Mouse (Mus musculus) limb, embryonic 15.5 days (tissue): ENCODE results near the gene Pdap1. TPM values are rescaled to one million over a fixed set of nuclear protein-coding genes. Genes with fewer than 3 reads are reported as not detected.

ENCODE experiments used
- ATAC-seq: fragments of 200-750 bp; cut with Nextera tagmentation; 2 replicates; pipeline ENCODE4 v1.8.0; 2017; ENCODE audit warnings: low read depth, moderate TSS enrichment; ENCODE audit not compliant: insufficient number of reproducible peaks, low FRiP score, low TSS enrichment
- H3K27ac ChIP-seq: fragments of 300-500 bp; sonication (generic); 2 replicates; pipeline ENCODE4 v1.5.1; 2015; ENCODE audit warnings: moderate library complexity, mild to moderate bottlenecking, inconsistent platforms
- H3K27me3 ChIP-seq: fragments of 300-500 bp; sonication (generic); 2 replicates; pipeline ENCODE4 v1.6.1; 2015; ENCODE audit warnings: inconsistent platforms
- H3K36me3 ChIP-seq: fragments of 300-500 bp; sonication (generic); 2 replicates; pipeline ENCODE4 v1.6.1; 2015; ENCODE audit warnings: inconsistent platforms
- H3K4me1 ChIP-seq: fragments of 300-500 bp; sonication (generic); 2 replicates; pipeline ENCODE4 v1.6.1; 2015; ENCODE audit warnings: inconsistent platforms
- H3K4me2 ChIP-seq: fragments of 300-500 bp; sonication (generic); 2 replicates; pipeline ENCODE4 v1.6.1; 2015; ENCODE audit warnings: mild to moderate bottlenecking, inconsistent platforms
- H3K4me3 ChIP-seq: fragments of 300-500 bp; sonication (generic); 2 replicates; pipeline ENCODE4 v1.5.1; 2015; ENCODE audit warnings: mild to moderate bottlenecking, inconsistent platforms
- H3K9ac ChIP-seq: fragments of 300-500 bp; sonication (generic); 2 replicates; pipeline ENCODE4 v1.6.1; 2015; ENCODE audit warnings: inconsistent platforms
- H3K9me3 ChIP-seq: fragments of 300-500 bp; sonication (generic); 2 replicates; pipeline ENCODE4 v1.6.1; 2016; ENCODE audit warnings: inconsistent platforms
- WGBS: fragments of 180-500 bp; shearing (Covaris S2); methylation state at CpG from one replicate; pipeline ENCODE4 v1.1.7; 2015; 5-methylcytosine and 5-hydroxymethylcytosine counted together
- polyA plus RNA-seq: library from polyadenylated mRNA; unstranded; fragments of >200 nt; fragmentation: Nextera tagmentation; extraction: Ambion mirVana; gene quantifications from 2 replicates; pipeline ENCODE4 v1.2.1, GENCODE M21; 2015

Gene Pdap1
- polyA plus RNA-seq, 1 experiment from 2014 or later = 95.1 TPM

DNA sequence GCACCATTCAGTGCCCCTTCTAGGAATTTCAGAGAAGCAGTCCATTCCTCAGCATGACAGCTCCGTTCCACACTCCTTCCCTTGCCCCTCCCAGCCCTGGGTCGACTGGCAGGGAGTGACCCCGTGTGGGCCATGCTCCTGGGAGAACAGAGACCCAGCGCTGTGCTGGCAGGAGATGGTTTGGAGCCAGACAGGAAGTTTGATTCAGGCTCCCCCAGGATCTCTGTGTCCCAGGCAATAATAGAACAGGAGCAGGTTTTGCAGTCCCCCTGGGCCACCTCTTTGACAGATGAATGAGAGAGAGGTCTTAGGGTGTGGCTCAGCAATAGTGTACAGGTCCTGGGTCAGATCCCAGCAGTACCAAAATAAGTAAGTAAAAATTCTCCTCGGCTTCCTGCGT, 22.0 kb downstream of the Pdap1 start:
- H3K27ac ChIP-seq = no peak overlapping the region
- no peaks in the 10 kb centered on the region for H3K9me3 ChIP-seq
- H3K4me2 ChIP-seq = no peak overlapping the region
- peaks cover 61% of the 10 kb centered on the region for H3K4me1 ChIP-seq
- no peak for ATAC-seq
- no peaks in the 10 kb centered on the region for H3K27me3 ChIP-seq
- H3K36me3 ChIP-seq = peaks cover 16% of the 10 kb centered on the region
- no peak overlapping the region for H3K4me3 ChIP-seq
- WGBS = 53% methylated on average over 6 of the region's 6 CpGs
- no peak overlapping the region for H3K9ac ChIP-seq

DNA sequence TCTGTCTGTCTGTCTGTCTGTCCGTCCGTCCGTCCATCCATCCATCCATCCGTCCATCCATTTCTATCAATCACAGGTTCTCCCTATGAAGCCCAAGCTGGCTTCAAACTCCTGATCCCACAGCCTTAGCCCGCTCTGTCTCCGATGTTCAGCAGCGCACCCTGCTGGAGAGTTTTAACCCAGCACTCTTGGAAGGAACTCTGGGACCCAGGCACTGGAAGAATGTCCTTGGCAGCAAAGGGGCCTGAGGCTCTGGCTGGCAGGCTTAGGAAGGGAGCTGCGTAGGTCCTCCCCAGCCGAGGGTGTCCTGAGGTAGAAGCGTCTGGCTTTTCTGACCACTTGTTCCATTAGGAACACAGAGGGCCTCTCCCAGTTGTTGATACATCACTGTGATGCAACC, 23.1 kb downstream of the Pdap1 start:
- Histone ChIP-seq H3K27me3 (no peaks in the 10 kb centered on the region), H3K27ac (peak overlapping the region; percentile 88), H3K9ac (no peak overlapping the region), H3K9me3 (no peaks in the 10 kb centered on the region), H3K4me2 (peak overlapping the region; percentile 73), H3K36me3 (peaks cover 5% of the 10 kb centered on the region), H3K4me3 (peak overlapping the region; percentile 66; the same call in 1 of the 2 replicates), H3K4me1 (peaks cover 61% of the 10 kb centered on the region)
- ATAC-seq = peak; percentile 32; the same call in 1 of the 2 replicates
- 39% methylated on average over 10 of the region's 10 CpGs for WGBS

DNA sequence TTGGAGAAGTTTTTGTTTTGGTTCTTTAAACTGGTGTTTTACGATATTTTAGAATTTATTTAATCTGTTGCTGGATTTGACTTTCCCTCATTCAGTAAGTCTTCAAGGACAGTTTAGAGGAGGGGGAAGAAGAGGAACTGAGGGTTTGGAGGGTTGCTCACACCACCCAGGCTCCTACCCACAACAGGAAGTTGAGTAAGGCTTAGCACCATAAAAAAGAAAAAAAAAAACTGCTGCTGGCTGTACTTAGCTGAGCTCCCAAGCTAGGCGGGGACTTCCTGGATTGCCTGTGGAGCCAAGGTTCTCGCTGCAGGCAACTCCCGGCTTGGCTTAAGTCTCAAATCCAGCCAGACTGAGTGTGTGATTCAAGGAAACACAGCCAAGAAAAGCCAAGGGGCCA, 23.7 kb downstream of the Pdap1 start:
- H3K27ac ChIP-seq = peak overlapping the region; percentile 88
- WGBS = 12% methylated on average over 4 of the region's 4 CpGs

DNA sequence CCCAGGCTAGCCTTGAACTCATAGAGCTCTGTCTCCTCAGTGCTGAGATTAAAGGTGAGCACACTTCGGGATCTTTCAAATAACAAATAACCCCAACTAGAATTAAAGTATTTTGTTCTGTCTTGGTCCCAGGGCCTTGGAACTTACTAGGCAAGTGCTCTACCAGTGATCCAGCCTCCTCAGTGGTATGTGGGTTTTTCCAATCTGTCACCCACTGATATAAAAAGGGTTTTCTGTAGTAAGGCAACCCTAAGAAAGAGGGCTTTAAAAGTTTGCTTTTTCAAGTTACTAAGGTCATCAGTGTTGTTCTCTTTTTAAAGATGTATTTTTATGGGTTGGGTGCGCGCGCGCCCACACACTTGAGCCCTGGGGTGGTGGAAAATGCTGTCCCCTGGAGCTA, 24.3 kb downstream of the Pdap1 start:
- Histone ChIP-seq H3K4me1 (peaks cover 57% of the 10 kb centered on the region), H3K36me3 (peaks cover 2% of the 10 kb centered on the region), H3K27ac (peak overlapping the region; percentile 88), H3K27me3 (no peaks in the 10 kb centered on the region), H3K4me2 (peak overlapping the region; percentile 73), H3K4me3 (peak overlapping the region; percentile 66), H3K9ac (no peak overlapping the region), H3K9me3 (no peaks in the 10 kb centered on the region)
- WGBS = 80% methylated on average over 5 of the region's 5 CpGs
- ATAC-seq = no peak

More for the DNA sequence above, 23.7 kb downstream of the Pdap1 start:
- peak overlapping the region; percentile 66; the same call in 1 of the 2 replicates for H3K4me3 ChIP-seq
- no peaks in the 10 kb centered on the region for H3K9me3 ChIP-seq
- peak; percentile 73 for ATAC-seq
- no peaks in the 10 kb centered on the region for H3K36me3 ChIP-seq
- H3K27me3 ChIP-seq = no peaks in the 10 kb centered on the region
- peak overlapping the region; percentile 73 for H3K4me2 ChIP-seq
- peaks cover 61% of the 10 kb centered on the region for H3K4me1 ChIP-seq
- no peak overlapping the region for H3K9ac ChIP-seq

DNA sequence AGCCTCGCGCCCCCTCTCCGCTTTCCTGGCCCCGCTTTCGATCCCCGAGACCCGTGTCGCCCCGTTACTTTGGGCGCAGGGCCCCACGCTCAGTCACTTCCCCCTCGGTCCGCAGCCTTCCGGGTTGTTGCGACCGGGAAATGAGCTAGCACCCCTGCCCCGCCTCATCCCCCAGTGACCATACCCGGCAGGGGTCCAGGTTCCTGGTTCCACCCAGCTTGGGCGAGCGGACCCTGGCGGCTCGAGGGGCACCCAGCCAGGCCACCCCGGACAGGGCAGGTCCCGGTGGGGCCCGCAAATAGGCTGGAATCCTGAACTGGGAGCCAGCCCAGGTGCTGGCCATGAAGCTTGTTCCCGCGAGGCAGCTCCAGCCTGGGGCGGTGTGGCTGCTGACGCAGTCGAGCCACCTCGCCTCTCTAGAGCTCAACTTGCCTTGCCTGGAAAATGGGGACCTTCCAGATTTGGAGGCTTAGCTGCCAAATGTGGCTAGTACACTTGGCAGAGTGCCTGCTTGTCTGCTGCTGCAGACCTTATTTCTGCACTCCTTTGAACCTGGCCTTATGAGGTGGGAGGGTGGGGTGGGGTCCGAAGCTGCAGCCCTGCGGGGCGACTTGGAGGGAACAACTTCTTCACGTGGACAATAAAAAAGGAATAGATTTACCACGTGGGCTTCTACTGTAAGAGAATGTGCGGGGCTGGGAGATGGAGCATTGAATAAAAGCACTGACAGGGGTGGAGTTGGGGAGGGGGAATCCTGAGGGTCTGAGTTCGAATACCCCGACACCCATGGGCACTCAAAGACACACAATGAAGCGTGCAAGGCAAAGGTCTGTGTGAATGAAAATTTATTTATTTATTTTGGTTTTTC, 25.2 kb downstream of the Pdap1 start:
- no peaks in the 10 kb centered on the region for H3K9me3 ChIP-seq
- H3K27me3 ChIP-seq = no peaks in the 10 kb centered on the region
- no peak; the same call in 1 of the 2 replicates for ATAC-seq
- 10% methylated on average over 33 of the region's 40 CpGs for WGBS
- H3K4me3 ChIP-seq = peak overlapping the region; percentile 66
- H3K4me2 ChIP-seq = peak overlapping the region; percentile 73
- peaks cover 11% of the 10 kb centered on the region for H3K36me3 ChIP-seq
- H3K27ac ChIP-seq = peak overlapping the region; percentile 83
- peak overlapping the region; percentile 54 for H3K9ac ChIP-seq
- H3K4me1 ChIP-seq = peaks cover 49% of the 10 kb centered on the region

DNA sequence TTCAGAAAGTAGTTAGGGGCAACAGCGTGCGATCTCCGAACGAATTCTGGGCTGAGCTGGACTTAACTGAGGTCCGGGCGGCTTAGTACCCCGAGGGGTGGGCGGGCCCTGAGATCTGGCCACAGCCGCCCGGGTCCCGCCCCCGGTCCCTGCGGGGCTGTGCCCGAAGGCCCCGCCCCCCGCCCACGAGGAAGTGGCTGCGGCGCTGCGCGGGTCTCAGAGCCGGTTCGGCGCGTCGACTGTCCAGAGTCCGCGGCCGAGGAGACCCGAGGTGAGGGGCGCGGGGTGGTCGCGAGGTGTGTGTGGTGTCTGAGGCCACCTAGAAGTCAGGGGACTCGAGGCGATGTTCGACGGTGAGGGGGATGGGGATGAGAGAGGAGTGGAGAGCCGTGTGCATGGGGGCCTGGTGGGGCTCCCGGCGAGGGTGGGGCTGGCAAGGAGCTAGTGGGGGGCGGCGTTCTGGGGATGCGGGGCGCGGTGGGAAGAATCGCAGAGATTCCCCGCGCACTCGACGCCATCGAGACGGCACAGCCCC, 25.9 kb downstream of the Pdap1 start, which contains the start of gene Arpc1b:
Arpc1b (plus strand) TSS at position 145 of the 535 bp plus-strand sequence.
- ATAC-seq = peak; percentile 37; the same call in 1 of the 2 replicates
- peak within 1 kb of the TSS; percentile 66 for H3K4me3 ChIP-seq
- no peaks in the 10 kb centered on the region for H3K9me3 ChIP-seq
- peak within 1 kb of the TSS; percentile 83 for H3K27ac ChIP-seq
- peaks cover 49% of the 10 kb centered on the region for H3K4me1 ChIP-seq
- peaks cover 18% of the 10 kb centered on the region for H3K36me3 ChIP-seq
- H3K27me3 ChIP-seq = no peaks in the 10 kb centered on the region
- H3K9ac ChIP-seq = peak within 1 kb of the TSS; percentile 54
- peak within 1 kb of the TSS; percentile 73 for H3K4me2 ChIP-seq
- WGBS = under 1% methylated on average over 49 of the region's 53 CpGs

DNA sequence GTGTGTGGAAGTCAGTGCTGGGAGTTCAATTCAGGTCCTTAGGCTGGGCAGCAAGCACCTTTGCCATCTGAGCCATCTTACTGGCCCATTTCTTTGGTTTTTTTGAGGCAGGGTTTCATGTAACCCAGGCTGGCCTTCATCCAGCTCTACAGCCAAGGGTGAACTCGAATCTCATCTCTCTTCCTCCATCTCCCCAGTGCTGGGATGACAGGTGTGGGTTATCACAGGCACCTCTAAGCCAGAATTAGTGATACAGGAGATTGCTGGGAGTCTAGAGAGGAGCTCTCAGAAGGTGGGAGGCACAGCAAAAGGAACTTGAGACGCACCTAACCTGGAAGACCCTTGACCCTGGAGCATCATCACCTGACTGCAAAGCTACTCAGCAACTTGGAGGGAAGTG, 26.6 kb downstream of the Pdap1 start:
- peaks cover 23% of the 10 kb centered on the region for H3K36me3 ChIP-seq
- H3K4me3 ChIP-seq = peak overlapping the region; percentile 66
- ATAC-seq = no peak
- H3K9ac ChIP-seq = no peak overlapping the region
- H3K27ac ChIP-seq = 0 out of 2 replicates have a peak overlapping the region, but pooled peaks have one; percentile 83
- peaks cover 47% of the 10 kb centered on the region for H3K4me1 ChIP-seq
- H3K27me3 ChIP-seq = no peaks in the 10 kb centered on the region
- H3K9me3 ChIP-seq = no peaks in the 10 kb centered on the region
- 37% methylated on average over 2 of the region's 2 CpGs for WGBS
- peak overlapping the region; percentile 73 for H3K4me2 ChIP-seq

DNA sequence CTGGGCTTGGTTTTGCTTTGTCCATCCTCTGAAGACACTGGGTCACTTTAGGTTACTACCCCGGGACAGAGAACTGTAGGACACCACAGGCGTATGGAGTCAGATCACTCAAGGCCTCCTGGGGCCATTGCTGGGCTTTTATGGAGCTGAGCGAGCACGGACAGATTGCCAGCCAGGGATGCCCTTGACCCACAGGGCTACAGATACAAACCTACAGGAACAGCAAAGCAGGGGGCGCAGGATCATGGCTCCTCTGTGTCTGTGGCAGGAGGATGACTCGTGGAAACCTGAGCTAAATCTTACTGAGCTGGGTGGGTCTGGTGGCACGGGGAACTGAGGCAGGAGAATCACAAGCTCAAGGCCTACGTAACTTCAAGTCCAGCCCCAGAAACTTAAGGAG, 27.5 kb downstream of the Pdap1 start:
- Histone ChIP-seq H3K4me3 (no peak overlapping the region), H3K9ac (no peak overlapping the region), H3K4me2 (no peak overlapping the region), H3K27me3 (no peaks in the 10 kb centered on the region), H3K36me3 (peaks cover 31% of the 10 kb centered on the region), H3K27ac (no peak overlapping the region), H3K9me3 (no peaks in the 10 kb centered on the region), H3K4me1 (peaks cover 38% of the 10 kb centered on the region)
- no peak for ATAC-seq
- WGBS = 74% methylated on average over 8 of the region's 8 CpGs

DNA sequence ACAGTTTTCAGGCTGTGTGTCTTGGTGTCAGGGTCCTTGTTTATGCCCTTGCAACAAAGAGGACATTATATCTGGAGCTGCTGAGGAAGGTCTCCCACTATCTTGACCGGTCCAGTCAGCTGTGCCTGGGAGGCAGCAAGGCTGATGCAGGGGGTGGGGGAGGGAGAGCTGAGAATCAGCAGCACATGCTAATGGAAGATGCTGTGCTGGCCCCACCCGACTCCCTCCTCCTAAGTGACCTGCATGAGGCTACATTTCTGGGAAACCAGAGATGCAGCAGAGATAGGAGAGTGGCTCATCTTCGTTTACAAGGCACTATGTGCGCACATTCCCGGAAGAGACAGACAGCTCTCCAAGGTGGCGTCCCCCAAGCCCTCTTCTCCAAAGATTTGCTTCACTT, 29.6 kb downstream of the Pdap1 start:
- ATAC-seq = no peak
- H3K4me1 ChIP-seq = peaks cover 17% of the 10 kb centered on the region
- no peak overlapping the region for H3K4me3 ChIP-seq
- no peaks in the 10 kb centered on the region for H3K27me3 ChIP-seq
- 92% methylated on average over 6 of the region's 6 CpGs for WGBS
- H3K36me3 ChIP-seq = peaks cover 52% of the 10 kb centered on the region
- H3K9ac ChIP-seq = no peak overlapping the region
- H3K9me3 ChIP-seq = no peaks in the 10 kb centered on the region
- H3K27ac ChIP-seq = no peak overlapping the region
- H3K4me2 ChIP-seq = no peak overlapping the region

DNA sequence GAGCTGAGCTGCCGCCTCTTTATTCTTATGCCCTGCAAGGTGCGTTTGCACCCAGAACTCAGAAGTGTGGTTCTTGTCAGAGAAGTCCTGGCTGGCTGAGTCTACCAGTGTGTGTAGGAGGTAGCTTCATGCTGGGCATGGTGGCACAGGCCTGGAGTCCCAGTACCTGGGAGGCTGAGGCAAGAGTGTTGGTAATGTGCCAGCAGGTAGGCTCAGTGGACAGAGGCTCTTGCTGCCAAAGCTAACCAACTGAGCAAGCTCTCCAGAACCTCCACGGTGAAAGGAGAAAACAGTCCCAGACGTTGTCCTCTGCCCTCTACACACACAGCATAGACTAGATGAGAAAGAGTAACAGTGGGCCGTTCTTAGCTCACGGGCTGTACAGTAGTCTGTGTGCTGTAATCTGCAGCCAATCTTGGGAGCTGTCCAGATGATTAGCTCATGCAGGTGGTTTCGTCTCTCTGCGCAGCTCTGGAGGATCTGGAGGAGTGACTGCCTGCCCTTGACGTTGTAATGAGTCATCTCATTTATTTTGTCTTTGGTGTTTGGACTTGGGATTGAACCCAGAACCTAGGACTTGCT, 34.3 kb downstream of the Pdap1 start:
- Histone ChIP-seq H3K4me1 (no peaks in the 10 kb centered on the region), H3K4me3 (no peak overlapping the region), H3K9me3 (no peaks in the 10 kb centered on the region), H3K4me2 (no peak overlapping the region), H3K9ac (no peak overlapping the region), H3K27me3 (no peaks in the 10 kb centered on the region), H3K27ac (no peak overlapping the region), H3K36me3 (peaks cover 93% of the 10 kb centered on the region)
- WGBS = 87% methylated on average over 9 of the region's 9 CpGs
- ATAC-seq = no peak

DNA sequence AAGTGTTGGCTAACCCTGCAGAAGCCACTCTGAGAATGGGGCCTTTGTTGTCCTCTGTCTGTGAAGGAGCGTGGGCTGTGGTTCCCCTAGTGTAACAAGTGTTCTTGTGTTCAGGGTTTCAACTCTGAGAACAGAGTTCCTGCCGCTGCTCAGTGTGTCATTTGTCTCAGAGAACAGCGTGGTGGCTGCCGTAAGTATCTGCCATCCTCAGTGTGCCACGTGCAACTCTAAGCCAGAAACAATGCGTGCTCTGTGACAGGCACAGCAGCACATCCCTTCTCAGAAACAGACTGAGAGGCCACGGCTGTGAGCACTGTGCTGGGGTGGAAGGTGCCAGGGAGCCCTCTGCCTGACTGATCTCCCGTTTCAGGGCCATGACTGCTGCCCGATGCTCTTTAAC, 35.7 kb downstream of the Pdap1 start:
- H3K9ac ChIP-seq = no peak overlapping the region
- peaks cover 92% of the 10 kb centered on the region for H3K36me3 ChIP-seq
- no peak overlapping the region for H3K27ac ChIP-seq
- H3K4me2 ChIP-seq = no peak overlapping the region
- H3K27me3 ChIP-seq = no peaks in the 10 kb centered on the region
- H3K9me3 ChIP-seq = no peaks in the 10 kb centered on the region
- 89% methylated on average over 9 of the region's 9 CpGs for WGBS
- no peak for ATAC-seq
- no peak overlapping the region for H3K4me3 ChIP-seq
- H3K4me1 ChIP-seq = no peaks in the 10 kb centered on the region

DNA sequence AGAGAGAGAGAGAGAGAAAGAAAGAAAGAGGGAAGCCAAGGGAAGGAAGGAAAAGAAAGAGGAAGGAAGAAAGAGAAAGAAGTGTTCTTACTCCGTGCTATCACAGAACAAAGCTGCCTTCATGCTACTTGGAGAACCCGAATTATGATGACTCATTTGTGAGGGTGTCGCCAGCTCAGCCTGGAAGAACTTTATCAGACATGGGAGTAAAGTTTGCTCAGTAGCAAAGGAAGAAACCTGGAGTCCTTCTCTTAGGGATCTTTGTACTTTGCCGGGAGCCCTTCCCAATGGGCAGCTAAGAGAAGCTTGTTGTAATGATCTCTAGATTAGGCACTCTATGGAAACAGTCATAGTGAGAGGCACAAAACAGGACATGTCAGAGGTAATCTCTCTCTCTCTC, 37.3 kb downstream of the Pdap1 start:
- Histone ChIP-seq H3K4me2 (no peak overlapping the region), H3K9me3 (no peaks in the 10 kb centered on the region), H3K27ac (no peak overlapping the region), H3K4me1 (no peaks in the 10 kb centered on the region), H3K27me3 (no peaks in the 10 kb centered on the region), H3K4me3 (no peak overlapping the region), H3K9ac (no peak overlapping the region), H3K36me3 (peaks cover 93% of the 10 kb centered on the region)
- ATAC-seq = no peak
- WGBS = 81% methylated on average over 4 of the region's 4 CpGs
